Mouse (Mus musculus): ENCODE results near the gene Il20.

The Il20 gene

DNA sequence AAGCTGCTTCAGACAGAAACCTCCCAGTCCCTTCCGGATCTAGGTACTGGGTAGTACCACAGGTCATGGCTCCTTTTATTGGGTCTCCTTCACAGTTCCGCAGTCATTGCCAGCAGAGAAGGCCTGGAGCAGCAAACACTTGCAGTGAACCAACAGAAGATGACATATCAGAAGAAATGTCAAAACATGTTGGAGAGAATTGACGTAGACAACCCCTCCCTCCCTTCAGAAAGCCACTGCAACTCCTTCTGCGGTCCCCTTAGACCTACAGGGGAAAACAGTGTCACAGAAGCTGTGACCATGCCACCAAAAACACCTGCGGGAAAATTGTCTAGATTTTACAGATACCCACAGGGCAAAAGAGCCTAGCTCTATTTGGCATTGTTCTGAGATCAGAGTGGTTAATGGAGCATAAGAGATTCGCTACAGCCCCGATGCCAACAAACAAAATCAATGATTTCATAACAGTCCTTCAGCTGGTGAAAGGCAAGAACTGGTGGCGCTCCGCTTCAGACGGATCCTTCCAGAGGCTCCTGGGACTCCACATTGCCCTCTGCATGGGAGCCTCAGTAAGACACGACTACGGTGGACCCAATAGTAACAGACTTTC is at the start of gene Il20:
Gene Il20 (minus strand): TSS at position 51 of the 610 bp plus-strand sequence.
- no peak for DNase-seq

DNA sequence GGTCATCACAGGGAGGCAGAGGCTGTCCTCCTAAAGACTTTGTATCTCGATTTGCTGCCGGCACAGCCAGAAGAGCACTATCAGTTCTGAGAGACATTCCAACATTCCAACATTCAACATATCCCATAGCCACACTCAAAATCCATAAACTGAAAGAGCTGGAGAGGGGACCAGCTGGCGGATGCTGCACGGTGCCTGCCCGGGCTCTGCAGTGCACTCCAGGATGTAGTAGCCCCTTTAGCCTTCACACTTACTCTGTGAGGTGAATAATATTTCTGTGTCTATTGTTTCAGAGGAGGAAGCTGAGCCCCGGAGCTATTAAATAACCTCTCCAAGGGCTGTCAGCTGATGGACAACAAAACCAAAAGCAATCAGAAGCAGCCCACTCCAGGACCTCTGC is 35.7 kb upstream of the Il20 start:
- DNase-seq: no peak

DNA sequence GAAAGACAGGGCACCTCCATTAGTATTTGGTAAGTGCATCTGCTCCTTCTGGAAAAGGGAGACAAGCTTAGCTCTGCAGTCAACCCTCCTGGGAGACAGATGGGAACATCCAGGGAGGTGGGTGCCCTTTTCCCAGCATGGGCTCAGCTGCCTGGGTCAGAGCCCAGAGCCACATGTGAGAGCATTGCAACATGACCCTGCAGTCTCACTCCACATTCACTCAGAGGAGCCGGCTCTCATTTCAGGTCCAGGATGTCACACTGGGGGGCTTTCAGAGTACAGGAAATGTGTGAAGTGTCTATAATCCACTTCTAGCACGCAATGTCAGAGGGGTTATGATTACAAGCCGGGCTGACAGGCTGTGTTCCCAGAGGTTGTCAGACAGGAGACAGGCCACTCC is 30.6 kb upstream of the Il20 start:
- no peak for DNase-seq

DNA sequence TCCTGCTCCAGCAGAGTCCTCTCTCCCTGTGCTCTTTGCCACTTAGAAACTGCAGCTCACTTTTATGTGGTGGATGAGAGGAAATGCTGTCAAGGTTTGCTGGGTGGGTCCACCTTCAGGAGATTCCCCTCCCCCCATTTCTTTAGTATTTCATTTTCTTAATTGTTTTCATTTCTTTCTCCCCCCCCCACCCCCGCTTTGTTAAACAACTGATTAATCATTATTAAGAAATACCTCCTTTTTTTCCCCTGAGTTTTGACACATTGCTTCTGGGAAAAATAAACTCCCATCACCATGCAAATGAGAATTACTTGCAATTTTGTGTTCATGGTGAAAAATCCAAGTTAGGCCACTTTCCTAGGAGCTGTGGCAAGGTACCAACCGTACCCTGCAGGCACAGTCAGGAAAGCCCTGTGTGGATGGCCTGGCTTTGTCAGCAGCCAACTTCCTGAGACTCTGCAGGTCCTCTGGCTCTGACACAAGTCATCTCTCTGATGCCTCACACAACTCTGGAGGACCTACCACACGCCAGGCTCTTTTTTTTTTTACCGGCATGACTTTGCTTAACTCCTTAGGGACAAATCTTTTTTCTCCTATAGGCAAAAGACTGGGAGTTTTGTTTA is 28.9 kb upstream of the Il20 start, which contains the start of gene Il19:
Gene Il19 (minus strand): TSS at position 51 of the 623 bp plus-strand sequence.
- peak; percentile 57 for DNase-seq

DNA sequence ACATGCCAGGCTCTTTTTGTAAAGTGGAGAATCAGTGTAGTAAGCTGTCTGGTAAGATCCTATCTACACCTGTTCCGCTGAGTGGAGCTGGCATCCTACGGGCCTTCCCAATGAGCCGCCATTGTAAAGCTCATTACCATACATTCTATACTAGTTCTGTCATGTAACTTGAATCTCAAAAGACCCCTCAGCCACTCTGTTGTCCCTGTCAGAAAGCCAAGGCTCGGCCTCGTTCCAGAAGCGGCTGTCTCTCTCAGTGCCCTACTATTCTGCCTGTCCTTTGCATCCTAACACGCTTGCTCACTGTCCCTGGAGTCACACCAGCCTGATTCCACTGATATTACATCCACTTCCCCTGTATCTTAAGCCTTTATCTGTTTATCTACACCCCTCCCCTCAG is 26.9 kb upstream of the Il20 start:
- no peak for DNase-seq

DNA sequence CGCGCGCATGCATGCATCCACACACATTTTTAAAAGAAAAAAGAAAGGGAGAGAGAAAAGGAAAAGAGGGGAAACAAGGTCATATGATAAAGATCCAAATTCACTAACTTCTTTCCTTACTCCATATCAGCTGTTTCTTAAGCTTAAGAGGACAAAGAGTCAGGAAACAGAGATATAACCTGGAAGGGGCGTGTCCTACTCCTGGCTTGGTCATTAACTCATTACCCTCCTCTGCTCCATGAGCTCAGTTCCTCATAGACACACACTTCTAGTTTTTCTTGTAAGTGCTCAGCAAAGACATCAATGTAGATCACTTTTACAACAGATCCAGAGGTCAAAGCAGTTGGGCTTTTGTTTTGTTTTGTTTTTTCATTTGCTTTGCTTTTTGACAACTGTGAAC is 25.9 kb upstream of the Il20 start:
- DNase-seq: no peak

DNA sequence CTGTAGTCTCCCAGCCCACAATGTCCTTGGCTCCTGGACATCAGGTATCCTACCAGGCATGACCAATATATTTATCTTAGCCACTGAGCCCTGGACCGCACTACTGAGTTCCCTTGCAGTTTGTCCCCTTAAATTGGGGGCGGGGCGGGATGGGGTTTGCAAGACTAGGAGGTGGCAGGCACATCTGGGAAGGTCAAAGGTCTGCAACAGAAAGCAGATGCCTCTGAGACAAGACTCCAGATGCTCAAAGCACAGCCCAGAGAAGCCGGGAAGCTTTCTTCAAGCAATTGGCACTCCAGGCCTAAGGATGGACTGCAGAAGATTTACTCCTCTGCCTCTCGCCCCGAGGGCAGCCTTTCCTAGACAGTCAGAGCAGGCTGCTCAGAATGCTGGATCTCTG is 25.1 kb upstream of the Il20 start:
- no peak for DNase-seq

DNA sequence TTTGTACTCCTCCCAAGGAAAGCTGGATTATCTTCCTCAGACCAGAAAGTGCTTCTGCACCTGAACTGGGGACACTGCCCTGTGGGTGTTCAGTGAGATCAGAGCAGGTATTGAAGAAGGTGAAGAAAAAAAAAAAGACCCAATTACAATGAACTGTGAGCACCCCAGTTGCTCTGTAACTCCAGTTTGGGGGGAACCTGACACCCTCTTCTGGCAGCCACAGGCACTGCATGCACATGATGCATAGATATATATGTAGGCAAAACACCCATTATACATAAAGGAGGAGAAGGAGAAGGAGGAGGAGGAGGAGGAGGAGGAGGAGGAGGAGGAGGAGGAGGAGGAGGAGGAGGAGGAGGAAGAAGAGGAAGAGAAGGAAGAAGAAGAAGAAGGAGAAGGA is 15.2 kb upstream of the Il20 start:
- no peak for DNase-seq

DNA sequence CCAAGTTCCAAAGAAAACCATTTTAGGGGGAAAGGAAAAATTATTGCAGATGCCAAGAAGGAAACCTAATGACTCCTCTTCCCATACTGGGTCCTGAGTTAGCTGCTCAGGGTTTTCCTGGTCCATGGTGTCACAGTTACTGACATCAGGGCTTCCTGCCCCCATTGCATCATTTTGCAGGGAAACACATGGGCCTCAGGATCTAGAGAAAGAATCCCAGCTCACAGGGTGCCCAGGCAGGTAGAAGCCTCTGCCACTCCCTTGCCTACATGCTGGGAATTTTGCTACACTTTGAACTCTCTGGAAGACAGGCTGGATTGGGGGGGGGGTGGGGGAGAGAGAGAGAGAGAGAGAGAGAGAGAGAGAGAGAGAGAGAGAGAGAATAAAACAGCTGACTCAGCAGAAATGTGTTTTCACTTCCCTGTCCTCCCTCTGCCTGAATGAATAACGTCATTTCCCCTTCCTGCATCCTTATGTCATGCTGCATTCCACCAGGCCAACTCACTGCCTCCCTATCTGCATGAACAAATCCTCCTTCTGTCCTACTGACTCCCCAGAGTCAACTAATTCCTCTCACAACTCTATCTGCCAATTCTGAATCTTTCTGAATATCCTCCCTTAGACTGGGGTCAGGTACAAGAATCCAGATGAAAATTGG is 7.2 kb upstream of the Il20 start:
- DNase-seq: no peak

DNA sequence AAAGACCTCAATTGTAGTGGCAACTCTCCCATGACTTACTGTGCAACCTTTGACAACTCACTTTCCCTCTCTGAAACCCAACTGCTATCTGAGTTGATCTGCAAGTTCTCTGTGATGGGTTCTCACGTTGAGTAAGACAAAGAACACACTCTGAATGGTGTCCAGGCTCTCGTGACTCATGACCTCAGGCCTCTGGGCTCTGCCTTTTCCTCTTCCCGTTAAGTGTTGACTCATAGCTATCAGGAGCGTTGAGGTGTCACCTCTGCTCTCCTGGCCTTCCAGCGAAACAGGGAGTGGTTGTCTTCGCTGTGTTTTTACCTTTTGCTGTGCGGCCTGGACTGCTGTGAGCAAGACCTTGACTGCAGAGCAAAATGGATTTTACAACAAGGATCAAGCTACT is 8.7 kb downstream of the Il20 start:
- no peak for DNase-seq

DNA sequence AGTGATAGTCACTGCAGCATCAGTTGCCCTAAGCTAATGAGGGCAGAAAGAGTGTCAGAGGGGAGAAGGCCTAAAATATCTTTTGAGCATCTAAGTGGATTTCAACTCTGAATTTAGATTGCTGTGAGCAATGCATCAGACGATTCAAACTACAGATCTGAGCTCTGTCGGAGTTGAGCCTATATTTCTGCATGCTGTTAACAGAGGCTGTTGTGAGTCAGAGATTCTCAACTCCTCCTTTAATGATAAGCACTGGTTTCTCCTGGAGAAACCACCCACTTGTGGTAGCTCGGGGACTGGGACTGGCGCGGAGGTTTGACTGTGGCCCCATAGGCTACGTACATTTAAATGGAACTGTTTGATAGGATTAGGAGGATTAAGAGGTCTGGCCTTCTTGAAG is 16.8 kb downstream of the Il20 start:
- DNase-seq: no peak

DNA sequence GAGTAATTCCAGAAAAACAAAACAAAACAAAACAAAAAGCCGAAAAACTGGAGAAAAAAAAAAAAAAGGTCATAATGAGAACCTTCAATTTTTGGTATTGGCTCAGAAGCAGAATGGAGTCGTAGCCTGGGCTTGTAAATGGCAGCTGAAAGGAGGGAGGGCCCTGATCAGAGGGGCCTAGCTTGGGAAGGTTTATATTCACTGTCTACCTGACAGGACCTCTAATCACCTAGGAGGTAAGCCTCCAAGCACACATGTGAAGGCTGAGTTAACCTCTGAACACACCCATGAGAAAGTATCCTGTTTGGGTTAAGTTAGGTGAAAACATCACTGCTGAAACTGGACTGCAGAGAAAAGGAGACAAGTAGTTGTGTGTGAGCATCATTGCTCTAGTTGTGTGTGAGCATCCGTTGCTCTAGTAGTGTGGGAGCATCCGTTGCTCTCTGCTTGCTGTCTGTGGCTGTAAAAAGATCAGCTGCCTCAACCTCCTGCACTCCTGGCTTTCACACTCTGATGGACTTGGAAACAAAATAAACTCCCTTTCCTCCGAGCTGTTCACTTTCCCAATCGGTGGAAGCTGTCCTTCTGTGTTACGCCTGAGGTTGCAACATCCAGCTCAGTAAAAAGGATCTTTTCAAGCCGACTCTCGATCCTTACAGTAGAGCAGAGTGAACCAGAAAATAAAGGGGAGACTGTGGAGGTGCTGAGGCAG is 17.8 kb downstream of the Il20 start:
- no peak for DNase-seq

DNA sequence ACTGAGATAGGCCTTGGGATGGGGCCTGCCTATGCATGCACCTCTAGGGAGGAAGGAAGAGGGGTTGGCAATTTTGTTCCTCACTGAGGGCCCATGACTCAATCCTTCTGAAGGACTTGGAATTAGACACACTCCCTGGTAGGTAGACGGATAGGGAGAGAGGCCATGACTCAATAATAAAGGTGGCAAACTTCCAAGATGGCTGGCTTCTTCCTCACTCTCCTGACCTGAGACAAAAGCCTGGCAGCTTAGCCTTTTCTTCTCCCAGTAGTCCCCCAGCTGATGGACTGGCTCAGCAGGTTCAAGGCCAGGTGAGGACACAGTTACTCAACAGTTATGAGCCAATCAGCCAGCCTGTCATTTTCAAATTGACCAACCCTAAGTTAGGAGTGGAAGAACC is 18.8 kb downstream of the Il20 start:
- no peak for DNase-seq

DNA sequence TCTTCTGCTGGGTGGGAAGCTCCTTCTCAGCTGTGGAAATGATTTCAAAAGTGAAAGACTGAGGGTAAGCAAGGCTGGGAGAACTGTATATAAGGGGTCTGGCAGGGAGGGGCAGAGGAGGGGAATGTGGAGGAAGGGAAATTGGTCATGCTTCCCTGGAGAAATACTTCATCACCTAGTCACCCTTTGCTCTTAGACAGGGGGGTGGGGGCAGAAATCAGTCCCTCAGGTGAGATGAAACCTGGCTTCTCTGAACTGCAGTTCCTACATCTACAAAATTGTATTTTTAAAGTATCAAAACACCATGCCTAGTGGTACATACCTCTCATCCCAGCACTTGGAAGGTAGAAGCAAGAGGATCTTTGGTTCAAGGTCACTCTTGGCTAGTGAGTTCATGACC is 23.9 kb downstream of the Il20 start, which contains the start of gene Il24:
Gene Il24 (minus strand): TSS at position 101 of the 400 bp plus-strand sequence.
- DNase-seq: no peak

DNA sequence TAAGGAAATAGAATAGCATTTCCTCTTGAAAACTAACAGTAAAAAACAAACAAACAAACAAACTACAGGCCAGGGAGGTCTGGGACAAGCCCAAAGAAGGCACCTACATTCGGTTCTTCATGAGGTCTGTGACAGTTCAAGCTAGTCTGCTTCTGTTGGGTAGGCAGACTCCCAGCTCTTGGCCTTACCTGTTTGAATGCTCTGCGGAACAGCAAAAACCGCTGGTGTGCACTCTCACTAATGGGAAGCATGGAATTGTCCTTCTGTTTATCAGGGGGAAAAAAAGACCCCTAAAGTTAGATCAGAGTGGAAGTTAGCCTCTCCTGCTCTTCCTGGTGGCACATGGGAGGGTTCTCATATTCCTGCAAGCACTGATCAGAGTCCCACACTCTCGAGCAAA is 28.1 kb downstream of the Il20 start:
- no peak for DNase-seq

DNA sequence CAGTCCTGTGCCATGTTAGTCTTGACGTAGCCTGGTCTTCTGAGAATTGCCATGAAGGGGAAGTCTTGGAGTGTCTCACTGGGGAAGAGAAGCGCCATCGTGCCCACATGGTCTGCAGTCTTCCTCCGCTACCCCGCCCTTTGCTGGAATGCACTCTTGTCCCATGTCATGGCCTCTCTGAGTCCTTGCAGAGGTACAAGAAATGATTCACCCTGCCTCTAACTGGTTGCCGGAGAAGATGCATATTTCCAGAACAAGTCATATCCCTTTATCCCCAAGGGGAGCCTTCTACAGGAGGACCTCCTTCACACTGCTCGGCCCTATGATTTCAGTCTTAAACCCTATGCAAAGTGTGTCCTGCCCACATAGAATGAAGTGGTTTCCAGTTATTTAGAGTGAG is 31.3 kb downstream of the Il20 start:
- DNase-seq: no peak

DNA sequence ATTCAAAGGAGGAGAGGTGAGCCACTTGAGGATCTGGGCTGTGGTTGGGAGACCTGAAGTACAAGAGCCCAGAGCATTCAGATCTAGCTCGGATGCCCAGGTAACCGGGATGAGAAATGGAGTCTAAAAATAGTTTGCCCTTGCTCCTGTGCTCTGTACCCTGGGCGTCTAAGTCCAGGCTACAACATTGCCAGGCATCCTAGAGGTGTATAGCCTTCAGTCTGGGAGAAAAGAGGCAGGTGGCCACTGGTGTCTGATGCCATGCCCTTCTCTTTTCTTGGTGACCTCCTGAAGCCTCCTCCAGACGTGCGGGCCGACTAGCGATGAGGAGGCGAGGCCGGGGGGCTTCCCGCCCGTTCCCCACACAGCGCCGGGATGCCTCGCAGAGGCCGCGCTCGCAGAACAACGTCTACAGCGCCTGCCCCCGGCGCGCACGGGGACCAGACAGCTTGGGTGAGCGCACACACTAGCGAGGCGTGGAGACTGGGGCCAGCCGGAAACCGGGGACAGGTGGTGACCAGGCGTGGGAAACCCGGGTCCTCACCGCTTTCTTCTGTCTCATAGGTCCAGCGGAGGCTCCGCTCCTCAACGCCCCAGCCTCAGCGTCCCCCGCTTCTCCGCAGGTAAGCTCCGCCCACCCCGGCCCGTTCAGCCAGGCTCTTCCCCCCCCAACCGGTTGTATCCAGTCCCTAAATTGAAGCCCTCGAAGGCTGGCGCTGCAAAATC is 33.2 kb downstream of the Il20 start:
- DNase-seq: no peak

DNA sequence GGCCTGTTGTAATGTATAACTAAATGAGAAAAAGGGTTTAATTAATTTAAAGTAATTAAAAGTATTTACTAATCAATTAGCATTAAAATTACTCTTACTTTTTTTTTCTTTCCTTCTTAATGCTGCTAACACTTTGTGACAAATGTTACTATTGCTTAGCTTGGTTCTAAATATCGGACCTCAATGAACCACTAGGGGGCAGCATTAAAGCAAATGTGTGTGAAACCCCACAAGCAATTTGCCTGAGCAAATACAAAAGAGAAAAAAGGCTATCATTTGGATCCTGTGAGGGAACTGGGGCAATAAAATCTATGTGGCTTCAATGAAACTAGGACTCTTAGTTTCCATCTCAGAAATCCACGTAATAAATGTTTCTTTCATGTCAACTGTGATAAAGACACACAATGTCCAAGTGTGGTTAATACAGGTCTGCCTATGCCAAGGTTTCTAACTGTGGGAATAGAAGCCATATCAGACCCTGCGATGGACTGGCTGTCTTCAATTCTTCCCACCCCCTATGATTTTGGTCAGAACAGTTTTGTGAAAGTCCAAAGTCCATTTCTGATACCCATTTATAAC is 34.2 kb downstream of the Il20 start:
- peak; percentile 31 for DNase-seq

DNA sequence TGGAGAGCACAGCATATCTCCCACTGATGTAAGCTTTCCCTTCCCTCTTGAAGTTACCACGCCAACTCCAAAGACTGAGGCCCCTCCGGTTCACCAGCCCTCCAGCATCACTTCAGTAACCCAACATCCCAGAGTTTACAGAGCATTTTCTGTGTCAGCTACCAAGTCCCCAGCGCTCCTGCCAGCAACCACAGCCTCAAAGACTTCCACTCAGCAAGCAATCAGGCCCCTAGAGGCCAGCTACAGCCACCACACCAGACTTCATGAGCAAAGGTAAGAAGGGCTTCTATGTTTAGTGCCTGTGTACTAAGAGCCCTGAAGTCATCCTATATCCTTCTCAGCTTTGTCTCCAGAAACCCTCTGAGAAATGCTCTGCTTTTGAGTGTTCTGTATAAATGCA is 35.3 kb downstream of the Il20 start:
- no peak for DNase-seq

DNA sequence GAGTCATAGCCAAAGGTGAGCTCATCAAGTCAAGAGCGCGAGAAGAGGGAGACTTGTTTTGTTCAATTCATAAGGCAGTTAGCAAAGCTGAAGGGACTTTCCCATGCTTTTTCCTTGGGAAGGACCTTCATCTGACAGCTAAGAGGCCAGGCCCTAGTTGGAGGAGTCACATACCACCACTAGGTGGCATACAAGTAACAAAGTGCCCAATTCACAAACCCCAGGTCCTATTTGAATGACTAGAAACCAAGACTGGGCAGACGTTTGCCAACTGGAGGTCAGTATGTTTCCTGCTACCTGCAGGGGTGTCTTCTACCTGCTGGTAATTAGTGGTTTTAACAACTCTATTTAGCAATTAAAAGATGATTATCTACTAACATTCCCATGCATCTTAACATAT is 36.1 kb downstream of the Il20 start:
- peak; percentile 32 for DNase-seq

DNA sequence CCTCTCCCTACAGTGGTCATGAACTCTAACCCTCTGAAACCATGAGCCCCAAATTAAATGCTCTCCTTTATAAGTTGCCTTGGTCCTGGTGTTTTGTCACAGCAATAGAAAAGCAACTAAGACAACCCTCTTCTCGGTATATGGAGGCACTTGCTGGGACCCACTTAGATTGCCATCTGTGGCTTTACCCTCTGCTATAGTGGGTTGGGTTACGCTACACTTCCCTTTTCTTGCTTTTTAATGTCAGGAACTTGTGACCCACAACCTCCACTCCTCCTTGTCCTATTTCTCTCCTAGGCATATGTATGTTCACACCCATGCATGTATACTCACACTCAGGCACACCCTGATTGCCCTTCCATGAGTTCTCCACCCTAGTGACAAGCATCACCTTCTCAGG is 38.3 kb downstream of the Il20 start:
- no peak for DNase-seq

DNA sequence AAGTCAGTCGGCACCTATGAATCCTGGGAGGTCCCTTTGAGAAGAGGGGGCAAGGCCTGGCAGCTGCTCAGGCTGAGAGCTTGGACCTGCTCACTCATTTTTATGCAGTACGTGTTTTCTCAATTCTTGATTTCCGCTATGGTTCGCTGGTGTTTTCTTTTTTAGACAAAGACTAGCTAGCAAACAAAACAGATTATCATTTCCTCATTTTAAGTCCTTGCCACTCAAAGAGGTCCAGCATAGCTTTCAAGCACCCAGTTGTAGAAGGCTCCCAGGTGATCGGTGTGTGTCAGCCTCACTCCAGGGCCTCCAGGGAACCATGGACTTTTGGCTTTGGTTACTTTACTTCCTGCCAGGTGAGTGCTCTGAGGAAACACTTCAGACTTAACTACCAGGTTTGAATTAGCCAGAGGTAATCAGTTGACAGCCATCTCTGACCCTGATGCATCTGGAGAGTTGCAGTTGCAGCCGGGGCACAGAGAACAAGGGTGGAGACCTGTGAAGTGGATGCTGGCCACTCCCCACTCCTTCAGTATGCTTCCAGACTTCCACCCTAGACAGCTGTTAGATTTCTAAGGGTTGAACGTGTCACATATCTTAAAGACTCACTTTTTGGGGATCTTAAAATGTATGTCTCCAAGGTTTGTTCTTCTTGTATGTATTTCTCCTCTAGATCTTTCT is 45.6 kb downstream of the Il20 start, which contains the start of gene Fcmr:
Gene Fcmr (plus strand): TSS at position 129 of the 681 bp plus-strand sequence.
- DNase-seq: no peak
